Mouse (Mus musculus) bone marrow, adult 2 months (tissue): ENCODE results near the gene Gm45713.

Experiments
- CTCF ChIP-seq: fragments of 200-500 bp; IDR thresholded peaks from 2 replicates; pipeline ENCODE4 v1.5.1; 2011; ENCODE audit warnings: low read length, control low read depth; ENCODE audit not compliant: control insufficient read depth, insufficient read depth
- POLR2A ChIP-seq: fragments of 200-500 bp; IDR thresholded peaks from 2 replicates; pipeline ENCODE4 v1.6.1; 2011; ENCODE audit warnings: low read depth, mild to moderate bottlenecking, control low read depth, low read length, borderline replicate concordance; ENCODE audit not compliant: control insufficient read depth

- no peak for TF ChIP-seq CTCF
- no peak for TF ChIP-seq POLR2A
These were observed 36.0 kb downstream of the Gm45713 start for GRCm38 (mm10) chr7:45100046-45100445.
